Mouse (Mus musculus): ENCODE measurements around the gene Scgb1b18. TPM values are rescaled to one million over a fixed set of nuclear protein-coding genes. Genes with fewer than 3 reads are reported as not detected.
"Not testable (repeated sequence)": the region's sequence is repeated elsewhere in the genome, so short reads cannot be mapped to it uniquely, and the experiment has no call there.

Scgb1b18 gene
- polyA plus RNA-seq (2015; fragmentation: Nextera tagmentation; extraction: Ambion mirVana) = not detected in 2 replicates

GRCm38 (mm10) chr7:33185268-33185667, at the start of gene Scgb1b18:
Gene Scgb1b18 (plus strand): TSS chr7:33185568.
- not testable (repeated sequence) for H3K36me3 ChIP-seq; H3K4me2 ChIP-seq; H3K4me3 ChIP-seq (replicated peaks); H3K9ac ChIP-seq (replicated peaks); H3K9me3 ChIP-seq (replicated peaks); H3K4me1 ChIP-seq; H3K27me3 ChIP-seq (replicated peaks); H3K27ac ChIP-seq (replicated peaks); ATAC-seq (ENCODE audit: low FRiP score)
- WGBS = no CpG with 5 or more reads among the region's 2 CpGs

GRCm38 (mm10) chr7:33173764-33174163, 11.6 kb upstream of the Scgb1b18 start, which contains the start of gene Scgb2b18:
Gene Scgb2b18 (minus strand): TSS chr7:33173864.
- H3K27ac ChIP-seq (replicated peaks); H3K4me2 ChIP-seq; H3K9me3 ChIP-seq (replicated peaks); H3K4me1 ChIP-seq; H3K36me3 ChIP-seq; H3K27me3 ChIP-seq (replicated peaks); H3K4me3 ChIP-seq (replicated peaks); ATAC-seq (ENCODE audit: low FRiP score); H3K9ac ChIP-seq (replicated peaks): not testable (repeated sequence)
- 92% methylated on average over 2 of the region's 2 CpGs for WGBS

Other genes starting within 250 kb of the Scgb1b18 start
- not detected in 2 replicates for gene Scgb2b17, start 129.0 kb upstream of the Scgb1b18 start, polyA plus RNA-seq (2015; fragmentation: Nextera tagmentation; extraction: Ambion mirVana)
- gene Scgb1b17, start 122.1 kb upstream of the Scgb1b18 start, polyA plus RNA-seq (2015; fragmentation: Nextera tagmentation; extraction: Ambion mirVana) = not detected in 2 replicates
- not detected in 2 replicates for gene Scgb2b18, start 11.7 kb upstream of the Scgb1b18 start, polyA plus RNA-seq (2015; fragmentation: Nextera tagmentation; extraction: Ambion mirVana)
- gene Scgb2b19, start 94.8 kb downstream of the Scgb1b18 start, polyA plus RNA-seq (2015; fragmentation: Nextera tagmentation; extraction: Ambion mirVana) = not detected in 2 replicates
- not detected in 2 replicates for gene Scgb1b19, start 101.7 kb downstream of the Scgb1b18 start, polyA plus RNA-seq (2015; fragmentation: Nextera tagmentation; extraction: Ambion mirVana)
- gene Scgb2b20, start 180.8 kb downstream of the Scgb1b18 start, polyA plus RNA-seq (2015; fragmentation: Nextera tagmentation; extraction: Ambion mirVana) = not detected in 2 replicates
- not detected in 2 replicates for gene Scgb1b20, start 187.7 kb downstream of the Scgb1b18 start, polyA plus RNA-seq (2015; fragmentation: Nextera tagmentation; extraction: Ambion mirVana)

All from neural tube, embryonic 15.5 days (tissue).